Mouse (Mus musculus) embryonic fibroblast, embryonic 13.5 days (primary cell): ENCODE results near the gene Syce2.

ENCODE experiments used
- CTCF ChIP-seq: IDR thresholded peaks from 2 replicates; pipeline ENCODE4 v1.5.1; 2011; ENCODE audit warnings: mild to moderate bottlenecking, control low read depth, low read length, moderate library complexity, borderline replicate concordance; ENCODE audit not compliant: insufficient read depth
- POLR2A ChIP-seq: IDR thresholded peaks from 2 replicates; pipeline ENCODE4 v1.6.1; 2011; ENCODE audit warnings: low read depth, mild to moderate bottlenecking, control low read depth, low read length, moderate library complexity

DNA sequence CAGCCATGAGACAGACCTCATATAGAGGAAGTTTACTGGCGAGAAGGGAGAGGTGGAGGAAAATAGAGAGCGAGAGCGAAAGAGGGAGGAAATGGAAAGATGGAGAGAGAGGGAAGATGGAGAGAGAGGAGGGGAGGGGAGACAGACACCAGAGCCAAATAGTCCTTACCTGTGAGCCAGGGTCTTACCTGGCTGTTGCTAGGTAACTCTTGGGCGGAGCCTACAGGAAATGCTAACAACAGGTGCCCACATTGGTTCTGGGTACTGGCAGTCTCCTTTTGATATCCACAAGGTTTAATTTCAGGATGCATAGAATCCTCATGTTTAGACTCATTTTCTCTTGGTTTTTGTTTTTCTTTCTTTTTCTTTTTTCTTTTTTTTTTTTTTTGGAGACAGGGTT is 1.1 kb downstream of the Syce2 start:
- TF ChIP-seq CTCF (no peak), POLR2A (no peak)
